Mouse (Mus musculus) left cerebral cortex, postnatal 10 days (tissue): Measurements from ENCODE around the gene Gm11985. TPM values are rescaled to one million over a fixed set of nuclear protein-coding genes. Genes with fewer than 3 reads are reported as not detected.

Source experiments
- DNase-seq, 2 experiments: peaks; one replicate each; pipeline ENCODE4 v3.0.0; 2021 to 2022; ENCODE audit warnings: low spot score in 2 of 2, mixed read lengths in 1 of 2; ENCODE audit errors: extremely low spot score in 1 of 2
- intact Hi-C: fragments of 180-260 bp; cut with DNase I; formaldehyde crosslinking; loops from one replicate; pipeline ENCODE4 v1.15.1; 2025
- total RNA-seq, 2 experiments: library from RNA; stranded (reverse); gene quantifications; 2 replicates each; pipeline ENCODE4 v1.2.3; 2021

The Gm11985 gene
- total RNA-seq, 2 experiments from 2014 or later = not detected

DNA sequence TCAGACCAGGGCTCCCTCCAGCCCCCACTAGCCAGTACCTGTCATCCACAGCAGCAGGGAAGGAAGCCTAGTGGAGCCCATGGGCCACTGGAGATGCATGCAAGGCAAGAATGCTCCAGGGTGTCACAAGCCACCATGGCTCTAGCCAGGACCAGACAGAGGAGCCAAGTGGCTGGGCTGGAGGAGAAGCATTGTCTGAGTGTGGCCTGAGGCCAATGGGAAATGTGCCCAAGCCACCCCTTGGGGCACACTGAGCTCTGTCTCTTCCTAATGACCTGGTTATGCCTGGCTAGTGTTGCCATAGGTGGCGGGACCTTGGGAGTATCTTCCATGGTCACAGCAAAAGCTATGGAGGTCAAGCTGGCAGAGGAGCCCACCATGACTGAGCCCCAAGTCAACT is 18.7 kb downstream of the Gm11985 start:
- DNase-seq = no peak
- intact Hi-C loops = loop anchor here (10.0 kb wide), 1 partner anchor 515 kb away; the partner anchor contains the start of gene Ramp3

DNA sequence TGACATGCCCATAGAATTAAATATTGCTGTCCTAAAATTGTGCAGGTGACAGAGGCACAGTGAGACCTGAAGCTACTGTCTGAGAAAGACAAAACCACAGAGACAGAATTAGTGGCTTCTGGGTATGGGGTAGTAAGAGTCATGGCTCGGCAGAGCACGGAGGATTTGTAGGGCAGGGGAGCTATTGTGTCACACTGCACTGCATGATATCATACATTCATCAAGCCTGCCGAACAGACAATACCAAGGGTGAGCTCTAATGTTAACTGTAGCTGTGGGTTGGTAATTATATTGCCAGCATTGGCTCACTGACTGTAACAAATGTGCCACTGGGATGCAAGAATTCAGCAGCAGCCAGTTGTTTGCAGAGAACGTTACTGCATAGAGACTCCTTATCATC is 24.0 kb downstream of the Gm11985 start:
- no peak for DNase-seq
- intact Hi-C loops = loop anchor here (10.0 kb wide), 1 partner anchor 510 kb away; the partner anchor contains the start of gene Ramp3

GRCm38 (mm10) chr11:7161502-7162174 is 26.7 kb downstream of the Gm11985 start:
- DNase-seq = peak in 1 of 2 experiments; percentile 36
- intact Hi-C loops = loop anchor here (10.0 kb wide), 1 partner anchor 507 kb away; the partner anchor contains the start of gene Ramp3

DNA sequence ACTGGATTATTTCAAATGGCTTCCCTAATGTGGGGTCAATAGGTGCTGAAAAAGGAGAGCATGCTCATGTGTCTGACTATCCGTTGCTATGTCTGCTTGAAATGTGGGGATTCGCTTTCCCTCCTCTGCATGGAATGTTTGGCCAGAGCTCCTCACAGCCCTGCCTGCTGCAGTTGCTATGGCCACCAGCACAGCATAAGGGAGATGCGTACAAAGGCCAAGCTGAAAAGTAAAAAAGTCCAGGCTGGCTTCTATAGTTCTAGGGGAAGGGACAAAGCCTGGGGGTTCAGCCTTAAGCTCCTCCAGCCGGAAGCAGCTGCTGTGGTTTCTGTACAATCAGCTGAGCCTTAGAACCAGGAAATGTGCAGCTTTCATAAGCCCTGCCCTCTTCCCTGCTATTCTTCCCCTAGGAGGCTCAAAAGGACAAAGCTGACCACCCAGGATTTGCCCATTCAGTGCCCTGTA is 27.7 kb downstream of the Gm11985 start:
- intact Hi-C loops = loop anchor here (10.0 kb wide), 1 partner anchor 506 kb away; the partner anchor contains the start of gene Ramp3
- DNase-seq = no peak

GRCm38 (mm10) chr11:7160146-7160545 is 28.2 kb downstream of the Gm11985 start:
- no peak for DNase-seq
- intact Hi-C loops = loop anchor here (10.0 kb wide), 1 partner anchor 505 kb away; the partner anchor contains the start of gene Ramp3

GRCm38 (mm10) chr11:7158196-7158595 is 30.2 kb downstream of the Gm11985 start:
- no peak for DNase-seq
- intact Hi-C loops = no loop called here

DNA sequence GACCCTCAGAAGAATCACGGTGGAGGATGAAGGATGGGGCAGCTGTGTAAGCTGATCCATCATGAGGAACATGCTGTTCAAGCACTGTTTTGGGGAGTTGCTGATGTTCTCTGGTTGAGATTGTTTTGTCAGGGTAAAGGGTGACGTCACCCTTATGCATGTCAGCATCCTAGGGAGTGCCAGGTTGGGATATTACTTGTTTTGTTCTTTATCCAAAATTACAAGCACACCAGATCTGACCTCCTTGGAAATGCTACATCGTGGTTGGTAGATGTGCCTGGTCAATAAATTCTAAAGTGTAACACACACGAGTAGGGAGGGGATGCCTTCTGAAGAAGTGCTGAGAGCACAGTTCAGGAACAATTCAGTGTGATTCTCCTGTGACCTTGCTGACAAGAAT is 31.9 kb downstream of the Gm11985 start:
- intact Hi-C loops = no loop called here
- DNase-seq = no peak

GRCm38 (mm10) chr11:7153081-7153480 is 35.3 kb downstream of the Gm11985 start:
- DNase-seq = no peak
- intact Hi-C loops = no loop called here

DNA sequence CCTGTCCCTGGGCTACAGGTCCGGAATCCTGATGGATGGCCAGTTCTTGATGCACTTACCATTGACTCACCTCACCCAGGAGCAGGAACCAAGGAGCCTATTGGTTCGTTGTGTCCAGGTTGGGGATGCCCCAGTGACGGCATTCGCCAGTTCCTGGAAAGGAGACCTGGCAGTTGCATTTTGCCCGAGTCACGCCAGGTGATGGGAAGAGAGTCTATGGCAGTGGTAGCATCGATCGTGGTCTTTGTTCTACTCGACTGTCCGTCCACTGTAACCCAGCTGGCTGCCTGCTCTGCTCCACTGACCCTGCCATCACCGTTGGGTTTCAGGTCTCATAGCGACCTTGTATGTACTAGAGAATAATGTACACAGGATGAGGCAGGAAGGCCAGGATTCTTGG is 36.0 kb downstream of the Gm11985 start:
- no peak for DNase-seq
- intact Hi-C loops = no loop called here

GRCm38 (mm10) chr11:7150511-7150910 is 37.9 kb downstream of the Gm11985 start:
- intact Hi-C loops = no loop called here
- no peak for DNase-seq

DNA sequence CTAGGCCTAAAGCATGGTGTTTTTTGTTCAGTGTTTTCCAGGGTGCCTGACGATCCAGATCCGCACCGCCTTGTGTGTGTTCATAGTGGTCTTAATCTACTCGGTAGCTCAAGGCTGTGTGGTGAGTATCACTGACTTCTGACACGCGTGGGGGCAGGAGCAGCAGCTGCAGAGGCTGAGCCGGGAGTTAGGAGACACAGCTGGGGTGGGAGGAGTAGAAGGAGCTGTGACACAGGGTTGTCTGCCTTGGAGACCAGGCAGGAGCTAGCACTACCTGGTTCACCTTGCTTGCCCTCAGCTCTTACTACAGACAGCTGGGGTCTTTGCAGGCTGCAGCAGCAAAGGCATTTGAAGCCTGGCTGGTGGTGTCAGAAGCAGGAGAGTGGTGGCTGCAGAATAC is 38.9 kb downstream of the Gm11985 start:
- DNase-seq = no peak
- intact Hi-C loops = no loop called here

GRCm38 (mm10) chr11:7147945-7148344 is 40.4 kb downstream of the Gm11985 start:
- intact Hi-C loops = no loop called here
- no peak for DNase-seq

GRCm38 (mm10) chr11:7147536-7147935 is 40.8 kb downstream of the Gm11985 start:
- no peak for DNase-seq
- intact Hi-C loops = no loop called here

DNA sequence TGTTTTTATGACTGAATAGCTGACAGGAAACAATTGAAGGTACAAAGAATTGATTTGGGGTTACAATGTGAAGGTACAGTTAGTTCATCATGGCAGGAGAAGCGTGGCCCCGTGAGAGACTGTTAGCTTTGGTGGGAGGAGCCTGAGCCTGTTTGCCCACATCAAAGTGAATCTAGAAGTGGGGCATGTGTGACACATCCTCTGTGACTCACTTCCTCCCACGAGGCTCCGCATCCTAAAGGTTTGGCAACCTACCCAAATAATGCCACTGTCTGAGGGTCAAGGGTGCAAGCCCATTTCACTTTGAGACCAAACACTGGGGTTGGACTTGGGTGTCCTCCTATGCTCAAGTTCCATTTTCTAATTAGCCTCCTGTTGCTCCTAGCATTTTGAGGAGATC is 43.1 kb downstream of the Gm11985 start:
- DNase-seq = no peak

DNA sequence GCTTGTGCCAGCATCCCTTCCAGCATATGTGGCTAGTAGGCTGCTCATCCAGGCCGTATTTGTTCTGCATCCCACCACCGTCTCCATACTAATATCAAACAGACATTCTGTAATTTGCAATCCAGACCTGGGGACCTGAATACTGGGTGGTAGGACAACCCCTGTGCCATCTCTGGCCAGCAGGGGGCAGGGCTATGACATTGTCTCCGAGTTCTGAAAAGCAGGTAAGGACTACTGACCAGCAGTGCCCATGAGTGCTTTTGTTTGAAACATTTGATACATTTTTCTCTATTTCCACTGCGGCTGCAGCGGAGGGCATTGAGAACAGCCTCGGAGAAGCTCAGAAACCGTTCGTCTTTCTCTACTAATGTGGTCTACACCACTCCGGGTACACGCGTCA is 44.0 kb downstream of the Gm11985 start:
- no peak for DNase-seq
- intact Hi-C loops = no loop called here

More for the DNA sequence above, 43.1 kb downstream of the Gm11985 start:
- intact Hi-C loops = no loop called here

GRCm38 (mm10) chr11:7142725-7143124 is 45.6 kb downstream of the Gm11985 start:
- intact Hi-C loops = no loop called here

DNA sequence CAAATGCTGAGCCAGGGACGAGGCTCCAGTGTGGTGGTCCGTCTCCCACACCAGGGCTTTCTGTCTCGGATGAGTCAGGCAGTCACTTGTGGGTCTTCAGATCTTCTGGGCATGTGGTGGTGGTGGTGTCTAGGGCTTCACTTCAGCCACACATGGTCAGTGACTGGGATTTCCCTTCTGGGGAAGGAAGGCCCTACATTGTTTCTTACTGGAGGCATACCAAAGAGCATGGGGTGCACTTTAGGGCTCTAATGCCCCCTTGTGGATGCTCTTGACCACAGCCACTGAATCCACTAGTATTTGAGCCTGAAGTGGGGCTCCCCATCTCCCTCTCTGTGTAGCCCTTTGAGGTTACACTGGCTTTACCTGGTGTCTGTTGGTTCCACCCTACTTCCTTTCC is 47.9 kb downstream of the Gm11985 start:
- no peak for DNase-seq
- intact Hi-C loops = no loop called here

More at GRCm38 (mm10) chr11:7142725-7143124, 45.6 kb downstream of the Gm11985 start:
- DNase-seq = no peak

DNA sequence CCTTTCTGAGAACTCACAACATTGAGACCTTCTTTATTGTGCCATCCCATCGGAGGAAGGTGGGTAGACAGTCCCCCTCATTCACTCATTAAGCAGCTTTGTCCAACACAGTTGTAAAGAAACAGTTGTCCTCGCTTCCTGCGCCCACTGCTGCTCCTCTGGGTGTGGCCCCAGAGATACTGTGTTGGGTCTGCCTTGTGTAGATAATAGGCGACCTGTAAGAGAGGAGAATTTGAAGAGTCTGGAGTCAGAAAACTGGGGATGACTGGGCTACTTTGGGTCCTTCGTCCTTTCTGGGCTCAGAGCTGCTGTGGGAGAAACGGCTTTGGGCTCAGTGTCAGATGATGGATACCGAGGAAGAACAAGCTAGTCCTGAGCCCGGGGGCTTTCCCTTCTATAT is 50.0 kb downstream of the Gm11985 start:
- intact Hi-C loops = loop anchor here (5.0 to 10.0 kb wide), 2 partner anchors 374 to 481 kb away; partner anchors contain the start of gene Ramp3
- DNase-seq = no peak

DNA sequence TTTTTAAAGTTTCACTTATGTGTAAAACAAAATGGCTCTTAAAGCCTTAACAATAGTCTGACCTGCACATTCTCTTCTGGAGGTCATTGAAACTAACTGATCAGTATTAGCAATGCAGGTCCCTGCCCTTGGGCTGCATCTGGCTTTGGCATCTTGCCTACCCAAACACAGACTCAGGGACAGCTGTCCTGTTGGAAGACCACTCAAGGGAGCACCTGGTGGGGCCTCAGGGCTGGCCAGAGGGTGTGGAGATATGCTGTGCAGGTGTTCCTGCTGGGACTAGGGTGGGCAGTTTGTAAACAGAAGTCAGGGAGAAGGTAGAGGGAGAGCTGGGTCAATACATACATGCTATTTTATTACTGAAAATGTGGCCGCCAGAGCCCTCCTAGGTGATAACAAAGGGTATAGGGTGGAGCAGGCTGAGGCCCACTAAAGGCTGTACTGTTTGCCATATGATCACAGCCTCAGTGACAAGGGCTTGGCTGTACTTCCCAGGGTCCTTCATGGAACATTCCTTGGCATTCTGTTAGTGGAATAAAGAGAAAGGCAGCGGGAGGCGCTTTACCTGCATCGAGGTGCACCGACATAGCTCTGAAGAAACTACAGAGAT is 52.0 kb downstream of the Gm11985 start:
- no peak for DNase-seq
- intact Hi-C loops = loop anchor here (5.0 to 10.0 kb wide), 2 partner anchors 372 to 479 kb away; partner anchors contain the start of gene Ramp3

DNA sequence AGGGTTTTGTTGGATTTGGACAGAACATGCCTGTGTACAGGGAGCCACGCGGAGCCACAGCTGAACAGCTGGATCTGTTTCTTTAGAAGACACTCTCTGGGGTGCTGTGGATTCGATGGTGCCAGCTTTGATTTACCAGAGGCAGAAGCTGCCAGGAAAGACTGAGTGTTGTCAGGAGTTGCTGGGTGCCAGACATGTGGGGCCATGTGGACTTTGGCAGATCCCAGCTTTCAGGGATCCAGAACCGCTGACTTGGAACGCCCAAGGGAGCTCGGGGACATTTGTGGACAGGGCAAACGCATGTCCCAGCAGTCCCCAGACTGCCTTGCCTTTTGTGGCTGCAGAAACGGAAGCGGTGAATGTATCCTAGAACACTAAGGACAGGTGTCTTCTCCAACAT is 52.6 kb downstream of the Gm11985 start:
- intact Hi-C loops = loop anchor here (5.0 to 10.0 kb wide), 2 partner anchors 371 to 478 kb away; partner anchors contain the start of gene Ramp3
- DNase-seq = no peak
